Mouse (Mus musculus) adrenal gland, adult 2 months (tissue): ENCODE data around the gene Mup16. TPM values are rescaled to one million over a fixed set of nuclear protein-coding genes. Genes with fewer than 3 reads are reported as not detected.
A peak's percentile ranks its signal among the peaks of the same experiment; 100 is the strongest.
"Not testable (repeated sequence)": the region's sequence is repeated elsewhere in the genome, so short reads cannot be mapped to it uniquely, and the experiment has no call there.

ENCODE experiments used
- DNase-seq: peaks from one replicate; pipeline ENCODE4 v3.0.0; 2021
- long read RNA-seq: library from polyadenylated mRNA; stranded (forward); transcript quantifications from one replicate; pipeline ENCODE4 v2.0.0, GENCODE M21; 2021
- polyA plus RNA-seq: library from polyadenylated mRNA; depleted of rRNA; stranded (reverse); fragments of >200 nt; gene quantifications from 2 replicates; pipeline ENCODE4 v1.2.3, GENCODE M21; 2012; rRNA removed
- total RNA-seq, 2 experiments: library from RNA; stranded (reverse); gene quantifications; 2 replicates each; pipeline ENCODE4 v1.2.3; 2021

The Mup16 gene
- total RNA-seq (10 to 100 TPM in 1 of 2 experiments, not detected in 1; 14.5 TPM), polyA plus RNA-seq (not detected in 2 replicates)
- long read RNA-seq: 0 reads

DNA sequence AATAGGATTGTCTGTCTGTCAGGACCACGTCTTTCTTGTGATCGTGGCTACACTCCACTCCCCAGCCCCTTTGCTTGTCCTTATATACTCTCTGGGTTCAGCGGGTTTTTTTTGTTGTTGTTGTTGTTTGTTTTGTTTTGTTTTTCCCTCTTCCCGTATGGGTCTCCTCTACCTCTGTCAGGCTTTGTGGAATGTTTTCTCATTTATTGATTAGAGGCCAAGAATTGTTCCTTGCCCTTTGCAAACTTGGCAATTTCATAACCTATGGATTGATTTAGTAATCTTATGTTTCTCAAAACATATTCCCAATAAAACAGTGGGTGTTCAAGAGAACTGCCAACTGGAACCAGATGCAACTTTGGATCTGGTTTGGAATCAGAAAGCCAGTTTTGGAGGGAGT, at the start of gene Mup16:
Gene Mup16 (minus strand): TSS at position 101 of the 400 bp plus-strand sequence.
- not testable (repeated sequence) for DNase-seq

DNA sequence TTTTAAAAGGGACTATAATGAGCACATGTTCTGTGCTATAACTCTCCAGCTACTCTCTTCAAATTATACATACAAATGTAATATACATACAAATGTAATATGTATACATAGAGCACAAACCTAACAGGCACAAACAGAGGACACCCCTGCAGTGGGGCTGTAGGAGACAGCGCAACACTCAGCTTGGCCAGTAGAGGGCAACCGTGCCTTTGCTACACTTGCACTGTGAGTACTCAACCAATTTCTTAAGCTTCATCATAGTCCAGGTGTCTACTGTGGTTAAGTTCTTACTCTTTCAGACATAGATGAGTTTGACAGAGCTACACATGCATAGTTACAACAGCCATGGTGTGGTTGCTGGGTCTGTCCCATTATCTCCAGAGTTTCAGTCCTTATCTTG, 36.6 kb upstream of the Mup16 start:
- peak; percentile 3 for DNase-seq

Other genes starting within 250 kb of the Mup16 start
- 10 to 100 TPM in 1 of 2 experiments, under 1 TPM in 1; 0.66 to 19.7 TPM for gene Mup14, start 215.5 kb downstream of the Mup16 start, total RNA-seq
- gene Mup14, start 215.5 kb downstream of the Mup16 start, polyA plus RNA-seq: 0.47 and 0.54 TPM in 2 replicates
- 1 to 10 TPM in 1 of 2 experiments, not detected in 1; 4.8 TPM for gene Mup15, start 79.8 kb downstream of the Mup16 start, total RNA-seq
- gene Mup15, start 79.8 kb downstream of the Mup16 start, polyA plus RNA-seq: not detected in 2 replicates
- gene Mup17, start 76.3 kb upstream of the Mup16 start, total RNA-seq: 1 to 10 TPM; 1.1 to 3.6 TPM
- not detected in 2 replicates for gene Mup17, start 76.3 kb upstream of the Mup16 start, polyA plus RNA-seq
- 10 to 100 TPM in 1 of 2 experiments, under 1 TPM in 1; 0.55 to 13.6 TPM for gene Mup18, start 154.6 kb upstream of the Mup16 start, total RNA-seq
- not detected in 2 replicates for gene Mup18, start 154.6 kb upstream of the Mup16 start, polyA plus RNA-seq